Mouse (Mus musculus) kidney, postnatal 0 days (tissue): Measurements from ENCODE around the gene Gdi1. TPM values are rescaled to one million over a fixed set of nuclear protein-coding genes. Genes with fewer than 3 reads are reported as not detected.
A peak's percentile ranks its signal among the peaks of the same experiment; 100 is the strongest.
"Not testable (repeated sequence)": the region's sequence is repeated elsewhere in the genome, so short reads cannot be mapped to it uniquely, and the experiment has no call there.

Source experiments
- ATAC-seq: fragments of 200-750 bp; cut with Nextera tagmentation; replicated peaks from 2 replicates; pipeline ENCODE4 v1.8.0; 2017; ENCODE audit warnings: low read depth, moderate number of reproducible peaks, moderate TSS enrichment, moderate library complexity; ENCODE audit not compliant: low FRiP score
- DNase-seq: peaks from one replicate; pipeline ENCODE4 v3.0.0-alpha.2; 2016; ENCODE audit warnings: low spot score
- H3K27ac ChIP-seq: fragments of 300-500 bp; sonication (generic); 2 replicates; pipeline ENCODE4 v1.5.1; 2014; ENCODE audit warnings: mild to moderate bottlenecking
- H3K27me3 ChIP-seq: fragments of 300-500 bp; sonication (generic); 2 replicates; pipeline ENCODE4 v1.6.1; 2014; ENCODE audit warnings: low read length, mixed read lengths; ENCODE audit not compliant: insufficient read depth
- H3K36me3 ChIP-seq: fragments of 300-500 bp; sonication (generic); 2 replicates; pipeline ENCODE4 v1.6.1; 2014; ENCODE audit warnings: low read length, mixed read lengths; ENCODE audit not compliant: insufficient read depth
- H3K4me1 ChIP-seq: fragments of 300-500 bp; sonication (generic); replicated peaks from 2 replicates; pipeline ENCODE4 v1.6.1; 2014; ENCODE audit warnings: antibody characterized with exemption, low read length, mixed read lengths; ENCODE audit not compliant: insufficient read depth
- H3K4me2 ChIP-seq: fragments of 300-500 bp; sonication (generic); 2 replicates; pipeline ENCODE4 v1.6.1; 2014; ENCODE audit warnings: mild to moderate bottlenecking, low read length, moderate library complexity, mixed read lengths
- H3K4me3 ChIP-seq: fragments of 300-500 bp; sonication (generic); replicated peaks from 2 replicates; pipeline ENCODE4 v1.5.1; 2014; ENCODE audit warnings: low read depth, low read length
- H3K9ac ChIP-seq: fragments of 300-500 bp; sonication (generic); 2 replicates; pipeline ENCODE4 v1.6.1; 2014; ENCODE audit warnings: low read depth, low read length
- H3K9me3 ChIP-seq: fragments of 300-500 bp; sonication (generic); replicated peaks from 2 replicates; pipeline ENCODE4 v1.6.1; 2016; ENCODE audit warnings: low read length, inconsistent platforms, mixed read lengths
- CTCF ChIP-seq: IDR thresholded peaks from 2 replicates; pipeline ENCODE4 v1.5.1; 2016; ENCODE audit warnings: antibody characterized with exemption, low read depth, mild to moderate bottlenecking, moderate library complexity
- WGBS: fragments of 180-500 bp; shearing (Covaris S2); extraction: QIAGEN DNeasy Blood & Tissue Kit; methylation state at CpG from one replicate; pipeline ENCODE4 v1.1.7; 2014; 5-methylcytosine and 5-hydroxymethylcytosine counted together
- polyA plus RNA-seq: library from polyadenylated mRNA; unstranded; fragments of >200 nt; fragmentation: Nextera tagmentation; extraction: Ambion mirVana; gene quantifications from 2 replicates; pipeline ENCODE4 v1.2.1, GENCODE M21; 2015

Gene Gdi1
- polyA plus RNA-seq, 1 experiment from 2014 or later, result 95.2 TPM

- H3K27ac ChIP-seq, result peak within 1 kb of the TSS; percentile 70; the same call in 1 of the 2 replicates
- no peaks in the 10 kb centered on the region for H3K36me3 ChIP-seq
- H3K4me1 ChIP-seq, result no peaks in the 10 kb centered on the region
- 35% methylated on average over 23 of the region's 30 CpGs for WGBS
- peak within 1 kb of the TSS; percentile 70 for H3K9ac ChIP-seq
- ATAC-seq (peak; percentile 93), DNase-seq (peak; percentile 70)
- no peak for TF ChIP-seq CTCF
- H3K27me3 ChIP-seq, result no peaks in the 10 kb centered on the region
- H3K9me3 ChIP-seq, result no peaks in the 10 kb centered on the region
- H3K4me2 ChIP-seq, result peak within 1 kb of the TSS; percentile 61
- H3K4me3 ChIP-seq, result peak within 1 kb of the TSS; percentile 38
Measured at GRCm38 (mm10) chrX:74328725-74329161, 23.9 kb downstream of the Gdi1 start, which contains the start of gene Plxna3. TSS of gene Plxna3 (plus strand) at chrX:74329066.

- Histone ChIP-seq H3K27ac (no peak overlapping the region), H3K9me3 (no peaks in the 10 kb centered on the region), H3K36me3 (no peaks in the 10 kb centered on the region), H3K4me3 (peak overlapping the region; percentile 38), H3K4me1 (no peaks in the 10 kb centered on the region), H3K4me2 (peak overlapping the region; percentile 61), H3K9ac (peak overlapping the region; percentile 70), H3K27me3 (no peaks in the 10 kb centered on the region)
- ATAC-seq, result peak; percentile 43
- 37% methylated on average over 10 of the region's 10 CpGs for WGBS
- no peak for DNase-seq
- no peak for TF ChIP-seq CTCF
Measured at GRCm38 (mm10) chrX:74329215-74329671, 24.4 kb downstream of the Gdi1 start.

- WGBS, result 50% methylated on average over 2 of the region's 2 CpGs
- no peak overlapping the region for H3K27ac ChIP-seq
- H3K36me3 ChIP-seq, result 0 out of 2 replicates have a peak, but pooled peaks cover 4% of the 10 kb centered on the region
- DNase-seq, result no peak
- no peak for ATAC-seq
- H3K9ac ChIP-seq, result no peak overlapping the region
- H3K4me2 ChIP-seq, result peak overlapping the region; percentile 61
- TF ChIP-seq CTCF, result no peak
- no peaks in the 10 kb centered on the region for H3K9me3 ChIP-seq
- no peaks in the 10 kb centered on the region for H3K4me1 ChIP-seq
- H3K4me3 ChIP-seq, result no peak overlapping the region; the same call in 1 of the 2 replicates
- H3K27me3 ChIP-seq, result no peaks in the 10 kb centered on the region
Measured at GRCm38 (mm10) chrX:74330166-74330930, 25.6 kb downstream of the Gdi1 start.

- H3K9ac ChIP-seq, result peak overlapping the region; percentile 53
- no peak for DNase-seq
- WGBS, result 32% methylated on average over 13 of the region's 13 CpGs
Measured at GRCm38 (mm10) chrX:74352645-74353466, 48.1 kb downstream of the Gdi1 start.

GRCm38 (mm10) chrX:74353467-74353770 is 48.6 kb downstream of the Gdi1 start, which contains the start of gene Lage3:
TSS of gene Lage3 (minus strand) at chrX:74353618.
- peak within 1 kb of the TSS; percentile 53 for H3K9ac ChIP-seq
- DNase-seq (peak; percentile 87), ATAC-seq (peak; percentile 72)
- H3K27ac ChIP-seq, result peak within 1 kb of the TSS; percentile 36; the same call in 1 of the 2 replicates
- peak within 1 kb of the TSS; percentile 58 for H3K4me2 ChIP-seq
- WGBS, result 19% methylated on average over 11 of the region's 22 CpGs
- no peaks in the 10 kb centered on the region for H3K27me3 ChIP-seq
- no peaks in the 10 kb centered on the region for H3K36me3 ChIP-seq
- no peak for TF ChIP-seq CTCF
- H3K9me3 ChIP-seq, result no peaks in the 10 kb centered on the region
- no peaks in the 10 kb centered on the region for H3K4me1 ChIP-seq
- peak within 1 kb of the TSS; percentile 47 for H3K4me3 ChIP-seq

More at GRCm38 (mm10) chrX:74352645-74353466, 48.1 kb downstream of the Gdi1 start:
- H3K4me3 ChIP-seq, result peak overlapping the region; percentile 47
- H3K9me3 ChIP-seq, result no peaks in the 10 kb centered on the region
- no peaks in the 10 kb centered on the region for H3K27me3 ChIP-seq
- no peak for ATAC-seq
- TF ChIP-seq CTCF, result no peak
- no peaks in the 10 kb centered on the region for H3K4me1 ChIP-seq
- H3K36me3 ChIP-seq, result no peaks in the 10 kb centered on the region
- H3K27ac ChIP-seq, result peak overlapping the region; percentile 36; the same call in 1 of the 2 replicates
- H3K4me2 ChIP-seq, result peak overlapping the region; percentile 58

- not testable (repeated sequence) for H3K27me3 ChIP-seq, H3K4me2 ChIP-seq, H3K4me3 ChIP-seq, ATAC-seq, H3K9ac ChIP-seq, DNase-seq, H3K4me1 ChIP-seq, H3K27ac ChIP-seq, H3K9me3 ChIP-seq, H3K36me3 ChIP-seq
- 100% methylated on average over 3 of the region's 3 CpGs for WGBS
Measured at GRCm38 (mm10) chrX:74357069-74357468, 52.3 kb downstream of the Gdi1 start.
